Comparison of ENCODE assay signal across 17 mouse cellular contexts in genomic region chr6:34668739-34669254, GRCm38 (mm10).
"Had no signal": no experiment of that assay in that cellular context is flagged by ENCODE, and none has a peak within 500 bp of the region (broad histone marks: within the 10 kb centered on the region; RNA-seq: fewer than 3 reads in every experiment).

No protein-coding gene starts in this region.

- H3K9me3 ChIP-seq: liver, embryonic 13.5 days had no signal

- H3K4me1 ChIP-seq: liver, embryonic 13.5 days had no signal

- H3K9ac ChIP-seq: liver, embryonic 13.5 days had no signal

- H3K27ac ChIP-seq: left cerebral cortex, adult 2 months; liver, embryonic 13.5 days; stomach, postnatal 0 days had no signal

- DNase-seq: kidney, postnatal 10 days; kidney, postnatal 36 days; layer of hippocampus, postnatal 36 days; liver, embryonic 13.5 days; lung, adult 2 months; lung, postnatal 14 days; lung, postnatal 4 days; midbrain, embryonic 14.5 days; right cerebral cortex, adult 18-20 months; right cerebral cortex, postnatal 14 days; right cerebral cortex, postnatal 4 days; thymus, adult 2 months; thymus, postnatal 14 days; thymus, postnatal 4 days had no signal

- H3K4me2 ChIP-seq: liver, embryonic 13.5 days had no signal

- H3K4me3 ChIP-seq: left cerebral cortex, adult 2 months; liver, embryonic 13.5 days had no signal

- ATAC-seq: intestine, embryonic 16.5 days had no signal

- H3K36me3 ChIP-seq: liver, embryonic 13.5 days had no signal

- H3K27me3 ChIP-seq: liver, embryonic 13.5 days had no signal
